Mouse (Mus musculus) hindbrain, embryonic 10.5 days (tissue): ENCODE results near the gene Zbtb48. TPM values are rescaled to one million over a fixed set of nuclear protein-coding genes. Genes with fewer than 3 reads are reported as not detected.

ENCODE experiments used
- DNase-seq: peaks from one replicate; pipeline ENCODE4 v3.0.0-alpha.2; 2017; ENCODE audit warnings: low spot score
- H3K27ac ChIP-seq: fragments of 300-500 bp; sonication (generic); 2 replicates; pipeline ENCODE4 v1.5.1; 2016; ENCODE audit warnings: mild to moderate bottlenecking, moderate library complexity
- H3K27me3 ChIP-seq: fragments of 300-500 bp; sonication (generic); 2 replicates; pipeline ENCODE4 v1.6.1; 2016; ENCODE audit warnings: mild to moderate bottlenecking; ENCODE audit not compliant: poor library complexity, insufficient read depth, severe bottlenecking
- H3K36me3 ChIP-seq: fragments of 300-500 bp; sonication (generic); 2 replicates; pipeline ENCODE4 v1.6.1; 2016; ENCODE audit warnings: mild to moderate bottlenecking, moderate library complexity
- H3K4me1 ChIP-seq: fragments of 300-500 bp; sonication (generic); replicated peaks from 2 replicates; pipeline ENCODE4 v1.6.1; 2016; ENCODE audit warnings: mild to moderate bottlenecking
- H3K4me3 ChIP-seq: fragments of 300-500 bp; sonication (generic); 2 replicates; pipeline ENCODE4 v1.5.1; 2016; ENCODE audit warnings: mild to moderate bottlenecking, moderate library complexity
- H3K9me3 ChIP-seq: fragments of 300-500 bp; sonication (generic); 2 replicates; pipeline ENCODE4 v1.6.1; 2016; ENCODE audit warnings: mild to moderate bottlenecking, moderate library complexity
- WGBS: fragments of 180-500 bp; shearing (Covaris S2); methylation state at CpG from one replicate; pipeline ENCODE4 v1.1.7; 2016; 5-methylcytosine and 5-hydroxymethylcytosine counted together
- polyA plus RNA-seq: library from polyadenylated mRNA; unstranded; fragments of >200 nt; fragmentation: Nextera tagmentation; extraction: Ambion mirVana; gene quantifications from 2 replicates; pipeline ENCODE4 v1.2.1, GENCODE M21; 2016

Gene Zbtb48
- polyA plus RNA-seq, 1 experiment from 2014 or later, result 25.9 TPM

DNA sequence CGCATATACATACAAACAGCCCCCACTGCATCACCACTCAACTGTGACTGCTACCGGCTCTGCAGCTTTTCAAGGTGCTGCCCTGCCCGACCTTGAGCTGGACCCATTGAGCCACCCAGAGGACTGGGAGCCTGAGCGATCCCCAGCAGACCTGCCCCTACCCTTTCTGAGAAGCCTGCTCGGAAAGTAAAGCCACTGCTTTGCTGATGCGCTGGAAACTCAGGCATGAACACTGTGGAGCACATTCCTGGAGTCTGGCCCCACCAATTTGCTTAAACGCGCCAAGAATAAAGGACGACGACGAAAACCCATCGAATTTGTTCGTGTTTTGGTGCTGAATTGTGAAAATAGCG lies 19.3 kb downstream of the Zbtb48 start:
- peak overlapping the region; percentile 72 for H3K4me3 ChIP-seq
- peaks cover 31% of the 10 kb centered on the region for H3K27me3 ChIP-seq
- no peak for DNase-seq
- H3K36me3 ChIP-seq, result peaks cover 10% of the 10 kb centered on the region
- H3K4me1 ChIP-seq, result peaks cover 58% of the 10 kb centered on the region
- WGBS, result under 1% methylated on average over 14 of the region's 14 CpGs
- H3K27ac ChIP-seq, result peak overlapping the region; percentile 84
- no peaks in the 10 kb centered on the region for H3K9me3 ChIP-seq

DNA sequence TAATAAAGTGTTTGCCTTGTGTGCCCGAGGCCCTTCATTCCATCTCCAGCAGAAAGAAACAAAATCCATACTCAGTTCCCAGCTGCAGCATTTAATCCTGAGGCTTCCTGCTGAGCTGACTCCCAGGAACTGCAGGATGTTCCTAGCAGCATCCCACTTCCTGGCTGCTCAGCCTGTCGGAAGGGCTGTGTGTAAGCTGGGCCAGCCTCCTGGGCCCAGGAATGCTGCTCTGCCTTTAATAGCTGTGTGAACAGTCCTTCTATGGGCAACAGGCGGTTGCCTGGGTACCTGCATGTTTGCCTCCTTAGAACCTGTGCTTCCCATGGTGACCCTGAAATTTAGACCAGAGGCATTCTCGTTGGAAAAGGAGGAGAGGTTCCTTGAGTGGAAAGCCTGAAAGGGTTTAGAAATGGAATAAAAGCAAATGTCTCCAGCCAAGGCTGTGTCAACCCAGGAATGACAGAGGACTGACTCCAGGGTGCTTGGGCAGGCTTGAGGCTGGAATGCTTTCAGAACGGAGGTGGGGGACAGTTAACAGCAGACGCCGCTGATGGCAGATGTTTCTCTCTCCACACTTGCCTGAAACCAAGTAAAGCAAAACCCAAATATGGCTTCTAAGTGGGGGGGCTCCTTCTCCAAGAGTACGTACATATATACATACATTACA lies 19.9 kb downstream of the Zbtb48 start:
- H3K9me3 ChIP-seq, result no peaks in the 10 kb centered on the region
- DNase-seq, result no peak
- H3K4me3 ChIP-seq, result peak overlapping the region; percentile 72
- H3K4me1 ChIP-seq, result peaks cover 58% of the 10 kb centered on the region
- 5% methylated on average over 8 of the region's 8 CpGs for WGBS
- peaks cover 5% of the 10 kb centered on the region for H3K36me3 ChIP-seq
- peaks cover 31% of the 10 kb centered on the region for H3K27me3 ChIP-seq
- H3K27ac ChIP-seq, result peak overlapping the region; percentile 84; the same call in 1 of the 2 replicates

DNA sequence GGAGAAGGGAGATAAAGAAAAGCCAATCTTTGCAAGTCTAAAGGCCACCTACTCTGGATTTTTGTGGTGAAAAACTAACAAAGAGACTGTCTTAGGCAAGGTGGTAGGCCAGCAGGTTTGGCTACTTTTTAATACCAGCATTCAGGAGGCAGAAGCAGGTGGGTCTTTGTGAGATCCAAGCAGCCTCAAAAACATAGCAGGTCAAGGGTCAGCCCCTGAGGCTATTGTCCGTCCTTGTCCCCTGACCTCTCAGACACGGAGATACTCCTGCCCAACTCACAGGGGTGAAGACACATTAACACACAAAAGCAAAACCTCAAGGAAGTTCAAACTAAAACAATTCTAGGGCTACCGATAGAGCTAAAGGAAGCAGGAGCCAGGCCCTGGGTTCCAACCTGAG lies 20.7 kb downstream of the Zbtb48 start:
- WGBS, result 13% methylated on average over 3 of the region's 3 CpGs
- no peak for DNase-seq
- no peak overlapping the region for H3K27ac ChIP-seq
- H3K4me3 ChIP-seq, result no peak overlapping the region
- H3K4me1 ChIP-seq, result peaks cover 58% of the 10 kb centered on the region
- H3K9me3 ChIP-seq, result no peaks in the 10 kb centered on the region
- H3K27me3 ChIP-seq, result peaks cover 31% of the 10 kb centered on the region
- no peaks in the 10 kb centered on the region for H3K36me3 ChIP-seq

DNA sequence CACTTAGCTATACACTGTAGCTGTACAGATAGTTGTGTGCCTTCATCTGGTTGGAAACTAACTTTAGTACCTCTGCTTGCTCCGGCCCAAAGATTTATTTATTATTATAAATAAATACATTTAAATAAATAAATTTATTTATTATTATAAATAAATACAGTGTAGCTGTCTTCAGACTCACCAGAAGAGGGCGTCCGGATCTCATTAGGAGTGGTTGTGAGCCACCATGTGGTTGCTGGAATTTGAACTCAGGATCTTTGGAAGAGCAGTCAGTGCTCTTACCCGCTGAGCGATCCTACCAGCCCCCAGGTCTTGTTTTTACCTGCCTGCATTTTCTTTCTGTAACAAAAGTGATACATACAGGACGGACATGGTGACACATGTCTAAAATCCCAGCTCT lies 21.3 kb downstream of the Zbtb48 start:
- Histone ChIP-seq H3K4me3 (no peak overlapping the region), H3K9me3 (no peaks in the 10 kb centered on the region), H3K27me3 (peaks cover 31% of the 10 kb centered on the region), H3K27ac (no peak overlapping the region), H3K4me1 (peaks cover 53% of the 10 kb centered on the region), H3K36me3 (no peaks in the 10 kb centered on the region)
- 77% methylated on average over 6 of the region's 6 CpGs for WGBS
- no peak for DNase-seq

DNA sequence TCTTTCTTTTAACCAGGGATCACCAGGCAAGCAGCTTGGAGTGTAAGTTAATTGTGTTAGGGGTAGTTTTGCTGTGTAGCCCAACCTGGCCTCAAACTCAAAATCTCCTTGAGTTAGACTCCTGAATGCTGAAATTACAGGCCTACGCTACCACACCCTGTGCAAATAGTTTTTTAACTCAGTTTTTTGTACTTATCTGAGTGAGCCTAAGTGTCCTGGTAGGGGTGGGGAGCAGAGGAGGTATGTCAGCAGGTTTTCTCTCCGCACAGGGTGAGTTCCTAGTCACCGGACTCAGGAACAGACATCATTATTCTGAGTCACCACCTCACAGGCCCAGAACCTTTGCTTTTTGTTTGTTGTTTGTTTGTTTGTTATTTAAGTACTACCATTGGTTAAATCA lies 25.4 kb downstream of the Zbtb48 start:
- DNase-seq, result no peak
- WGBS, result 87% methylated on average over 3 of the region's 3 CpGs
- Histone ChIP-seq H3K4me1 (peaks cover 19% of the 10 kb centered on the region), H3K9me3 (no peaks in the 10 kb centered on the region), H3K27me3 (peaks cover 14% of the 10 kb centered on the region), H3K36me3 (no peaks in the 10 kb centered on the region), H3K27ac (no peak overlapping the region), H3K4me3 (no peak overlapping the region)

DNA sequence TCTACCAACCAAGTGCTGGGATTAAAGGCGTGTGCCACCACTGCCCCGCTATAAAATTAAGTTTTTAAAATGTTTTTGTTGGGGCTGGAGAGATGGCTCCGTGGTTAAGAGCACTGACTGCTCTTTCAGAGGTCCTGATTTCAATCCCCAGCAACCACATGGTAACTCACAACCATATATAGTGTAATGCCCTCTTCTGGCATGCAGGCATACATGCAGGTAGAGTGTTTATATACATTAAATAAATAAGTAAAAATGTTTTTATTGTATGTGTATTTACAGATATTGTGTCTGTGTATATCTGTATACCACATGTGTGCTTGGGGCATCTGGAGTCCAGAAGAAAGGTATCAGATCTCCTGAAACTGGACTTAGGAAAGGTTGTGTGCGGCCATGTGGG lies 26.1 kb downstream of the Zbtb48 start:
- no peak overlapping the region for H3K27ac ChIP-seq
- H3K9me3 ChIP-seq, result no peaks in the 10 kb centered on the region
- H3K36me3 ChIP-seq, result no peaks in the 10 kb centered on the region
- no peak for DNase-seq
- H3K4me1 ChIP-seq, result peaks cover 16% of the 10 kb centered on the region
- WGBS, result 65% methylated on average over 4 of the region's 4 CpGs
- no peak overlapping the region for H3K4me3 ChIP-seq
- peaks cover 7% of the 10 kb centered on the region; the same call in 1 of the 2 replicates for H3K27me3 ChIP-seq

DNA sequence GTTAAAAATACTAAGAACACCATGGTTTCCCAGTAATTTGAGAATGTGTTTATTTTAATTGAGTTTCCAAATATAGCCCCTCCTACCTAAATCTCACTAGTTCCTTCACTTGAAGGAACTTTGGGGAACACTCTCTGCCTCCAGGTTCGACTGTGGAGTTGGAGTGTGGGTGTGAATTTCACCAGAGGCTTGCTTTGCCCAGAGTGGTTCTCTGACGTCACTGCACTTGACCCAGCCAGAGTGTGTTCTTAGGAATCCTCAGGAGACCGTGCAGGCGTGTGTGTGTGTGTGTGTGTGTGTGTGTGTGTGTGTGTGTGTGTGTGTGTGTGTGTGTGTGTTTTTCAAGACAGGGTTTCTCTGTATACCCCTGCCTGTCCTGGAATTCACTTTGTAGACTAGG lies 26.6 kb downstream of the Zbtb48 start:
- no peak for DNase-seq
- Histone ChIP-seq H3K27ac (no peak overlapping the region), H3K4me1 (peaks cover 16% of the 10 kb centered on the region)

DNA sequence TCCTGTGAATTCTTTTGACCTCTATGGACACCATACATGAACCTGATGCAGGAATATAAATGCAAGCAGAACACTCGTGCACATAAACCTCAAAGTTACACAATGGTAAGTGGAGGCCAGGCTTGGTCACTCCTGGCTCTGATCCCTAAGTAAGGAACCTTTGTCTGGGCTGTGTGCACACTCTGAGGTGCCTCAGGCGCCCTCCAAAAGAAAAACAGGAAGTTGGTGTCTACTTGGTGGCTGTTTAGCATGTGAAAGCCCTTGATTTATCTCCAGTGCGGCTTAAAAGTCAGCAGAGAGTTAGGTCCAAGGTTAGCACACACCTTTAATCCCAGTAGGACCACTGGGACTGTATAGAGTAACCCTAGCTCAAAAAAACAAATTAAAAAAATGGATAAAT lies 28.0 kb downstream of the Zbtb48 start:
- Histone ChIP-seq H3K27me3 (0 out of 2 replicates have a peak, but pooled peaks cover 5% of the 10 kb centered on the region), H3K27ac (no peak overlapping the region), H3K9me3 (no peaks in the 10 kb centered on the region), H3K4me1 (peaks cover 18% of the 10 kb centered on the region), H3K4me3 (no peak overlapping the region), H3K36me3 (no peaks in the 10 kb centered on the region)
- WGBS, result 63% methylated on average over 3 of the region's 3 CpGs
- DNase-seq, result no peak

More for the DNA sequence above, 26.6 kb downstream of the Zbtb48 start:
- no peak overlapping the region for H3K4me3 ChIP-seq
- no peaks in the 10 kb centered on the region for H3K36me3 ChIP-seq
- 0 out of 2 replicates have a peak, but pooled peaks cover 5% of the 10 kb centered on the region for H3K27me3 ChIP-seq
- WGBS, result 61% methylated on average over 4 of the region's 4 CpGs
- no peaks in the 10 kb centered on the region for H3K9me3 ChIP-seq

DNA sequence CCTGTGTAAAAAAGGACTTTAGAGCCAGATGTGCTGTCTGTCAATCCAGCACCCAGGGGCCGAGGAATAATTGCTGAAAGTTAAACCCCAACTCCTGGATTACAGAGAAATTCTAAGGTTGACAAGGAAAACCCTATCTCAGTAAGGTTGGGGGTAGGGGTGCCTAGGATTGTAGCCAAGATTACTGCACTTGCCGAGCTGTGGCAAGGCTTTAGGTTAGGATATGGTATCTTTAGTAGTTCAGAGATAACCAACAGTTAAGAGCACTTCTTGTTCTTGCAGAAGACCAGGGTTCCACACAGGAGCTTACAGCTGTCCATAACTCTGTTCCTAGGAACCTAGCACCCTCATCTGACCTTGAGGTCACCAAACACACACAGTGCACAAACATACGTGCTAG lies 29.8 kb downstream of the Zbtb48 start:
- Histone ChIP-seq H3K9me3 (no peaks in the 10 kb centered on the region), H3K27me3 (0 out of 2 replicates have a peak, but pooled peaks cover 5% of the 10 kb centered on the region), H3K4me1 (peaks cover 33% of the 10 kb centered on the region), H3K27ac (no peak overlapping the region), H3K36me3 (peaks cover 7% of the 10 kb centered on the region), H3K4me3 (peak overlapping the region; percentile 99)
- WGBS, result 81% methylated on average over 3 of the region's 3 CpGs
- DNase-seq, result no peak

DNA sequence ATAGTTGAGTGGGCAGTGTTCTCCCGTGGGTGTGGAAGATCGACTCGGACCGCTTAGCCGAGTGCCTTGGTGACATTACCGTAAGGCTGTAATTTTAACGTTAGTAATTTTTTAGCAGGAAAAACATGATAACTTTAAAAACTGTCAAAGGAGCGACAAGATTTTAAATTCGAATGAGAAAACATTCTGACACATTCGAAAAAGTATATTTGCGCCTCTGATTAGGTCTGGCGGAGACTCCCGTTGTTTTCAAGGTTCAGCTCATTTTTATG lies 30.6 kb downstream of the Zbtb48 start:
- Histone ChIP-seq H3K4me1 (peaks cover 37% of the 10 kb centered on the region), H3K27me3 (0 out of 2 replicates have a peak, but pooled peaks cover 5% of the 10 kb centered on the region), H3K9me3 (no peaks in the 10 kb centered on the region), H3K4me3 (peak overlapping the region; percentile 99), H3K27ac (peak overlapping the region; percentile 96), H3K36me3 (peaks cover 15% of the 10 kb centered on the region)
- no peak for DNase-seq
- WGBS, result 7% methylated on average over 13 of the region's 13 CpGs

DNA sequence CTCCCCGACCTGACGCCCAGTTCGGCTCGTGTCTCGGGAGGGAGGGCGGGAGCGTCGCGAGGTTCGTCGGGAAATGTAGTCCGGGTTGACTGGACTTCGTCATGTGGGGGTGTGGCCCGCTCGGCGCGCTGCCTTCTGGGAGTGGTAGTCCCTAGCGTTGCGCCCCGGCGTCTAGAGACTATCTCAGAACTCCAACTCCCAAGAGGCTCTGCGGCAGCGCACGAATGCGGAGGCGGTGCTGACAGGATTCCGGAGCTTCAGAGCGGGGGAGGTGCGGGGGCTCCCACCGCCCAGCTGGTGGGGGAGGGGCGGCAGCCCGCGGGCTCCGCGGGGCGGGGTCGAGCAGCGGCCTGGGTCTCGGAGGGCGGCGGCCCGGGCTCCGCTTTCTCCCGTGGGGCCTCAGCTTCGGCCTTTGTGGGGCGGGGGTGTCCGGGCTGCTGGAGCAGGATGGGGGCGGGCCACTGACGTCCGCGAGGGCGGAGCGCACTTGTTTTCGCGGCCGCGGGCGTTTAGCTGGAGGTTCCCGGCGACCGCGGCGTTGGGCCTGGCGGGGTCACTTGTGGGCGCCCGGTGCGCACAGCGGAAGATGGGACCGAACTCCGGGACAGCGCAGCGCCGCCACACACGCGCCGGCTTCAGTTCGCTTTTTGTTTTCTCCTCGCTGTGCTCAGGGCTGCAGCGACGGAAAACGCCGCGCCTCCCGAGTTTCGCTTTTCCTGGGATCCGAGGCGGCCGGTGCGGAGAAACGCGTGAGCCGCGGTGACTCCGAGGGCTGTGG lies 31.1 kb downstream of the Zbtb48 start, which contains the start of gene Phf13:
Phf13 (minus strand) TSS at position 86 of the 778 bp plus-strand sequence.
- peak; percentile 100 for DNase-seq
- under 1% methylated on average over 94 of the region's 94 CpGs for WGBS

DNA sequence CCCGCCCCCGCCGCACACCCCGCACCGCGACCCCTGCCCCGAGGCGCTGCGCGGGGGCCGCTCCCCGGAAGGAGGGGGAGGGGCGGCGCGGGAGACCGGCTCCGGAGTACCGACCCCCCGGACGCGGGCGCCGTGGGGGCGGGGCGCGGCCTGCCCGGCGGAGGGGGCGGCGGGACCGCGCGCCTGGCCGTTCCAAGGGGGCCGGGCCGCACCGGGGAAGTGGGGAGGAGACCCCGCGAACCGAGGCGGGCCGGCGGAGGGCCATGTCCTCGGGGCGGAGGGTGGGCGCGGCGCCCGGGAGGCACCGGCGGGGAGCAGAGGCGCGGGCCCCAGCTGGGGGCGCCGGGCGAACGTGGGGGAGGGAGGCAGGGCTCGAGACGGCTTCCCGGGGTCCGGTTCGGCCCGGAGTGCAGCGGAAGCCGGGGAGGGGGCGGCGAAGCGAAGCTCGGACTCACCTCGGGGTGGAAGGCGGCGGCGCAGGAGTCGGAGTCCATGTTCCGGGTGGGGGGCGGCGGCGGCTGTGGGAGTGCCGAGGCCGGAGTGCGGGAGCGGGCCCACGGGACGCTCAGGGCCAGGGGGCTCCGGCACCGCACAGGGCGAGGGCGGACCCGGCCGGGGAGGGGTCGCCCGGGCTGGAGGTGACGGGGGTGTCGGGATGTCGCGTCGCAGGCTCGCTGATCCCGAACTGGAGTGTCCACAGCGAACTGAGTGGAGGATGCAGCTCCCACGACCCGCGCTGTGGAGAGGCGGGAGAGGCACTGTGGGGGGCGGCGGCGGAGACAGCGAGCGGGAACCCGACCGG lies 31.9 kb downstream of the Zbtb48 start:
- WGBS, result under 1% methylated on average over 97 of the region's 111 CpGs

More for the DNA sequence above, 31.1 kb downstream of the Zbtb48 start, which contains the start of gene Phf13:
- no peaks in the 10 kb centered on the region for H3K9me3 ChIP-seq
- H3K27me3 ChIP-seq, result 0 out of 2 replicates have a peak, but pooled peaks cover 5% of the 10 kb centered on the region
- H3K36me3 ChIP-seq, result peaks cover 21% of the 10 kb centered on the region
- H3K4me1 ChIP-seq, result peaks cover 37% of the 10 kb centered on the region
- peak within 1 kb of the TSS; percentile 96 for H3K27ac ChIP-seq
- H3K4me3 ChIP-seq, result peak within 1 kb of the TSS; percentile 99

More for the DNA sequence above, 31.9 kb downstream of the Zbtb48 start:
- Histone ChIP-seq H3K27me3 (0 out of 2 replicates have a peak, but pooled peaks cover 5% of the 10 kb centered on the region), H3K36me3 (peaks cover 28% of the 10 kb centered on the region), H3K9me3 (no peaks in the 10 kb centered on the region), H3K4me1 (peaks cover 37% of the 10 kb centered on the region), H3K4me3 (peak overlapping the region; percentile 99), H3K27ac (peak overlapping the region; percentile 96)
- DNase-seq, result no peak
